Mouse (Mus musculus) liver (tissue): Measurements from ENCODE around the gene Chst7.

ENCODE experiments used
- DNase-seq: peaks from one replicate; pipeline ENCODE4 v3.0.0-alpha.2; 2020; ENCODE audit warnings: mixed read lengths

Chst7 gene

GRCm38 (mm10) chrX:20059381-20059971, at the start of gene Chst7:
TSS of gene Chst7 (plus strand) at chrX:20059560.
- peak; percentile 48 for DNase-seq

- no peak for DNase-seq
Observed at GRCm38 (mm10) chrX:20012211-20012610, 47.1 kb upstream of the Chst7 start.

GRCm38 (mm10) chrX:20020942-20021341, 38.4 kb upstream of the Chst7 start:
- DNase-seq, result no peak

GRCm38 (mm10) chrX:20060096-20060768, 872 bp downstream of the Chst7 start:
- no peak for DNase-seq

- DNase-seq, result no peak
Observed at GRCm38 (mm10) chrX:20060769-20061315, 1.5 kb downstream of the Chst7 start.

GRCm38 (mm10) chrX:20061764-20062480, 2.6 kb downstream of the Chst7 start:
- DNase-seq, result no peak

- no peak for DNase-seq
Observed at GRCm38 (mm10) chrX:20066636-20067035, 7.3 kb downstream of the Chst7 start.

GRCm38 (mm10) chrX:20070196-20070595, 10.8 kb downstream of the Chst7 start:
- no peak for DNase-seq

GRCm38 (mm10) chrX:20117717-20118116, 58.4 kb downstream of the Chst7 start:
- DNase-seq, result no peak

- no peak for DNase-seq
Observed at GRCm38 (mm10) chrX:20125481-20125880, 66.1 kb downstream of the Chst7 start.

GRCm38 (mm10) chrX:20128951-20129350, 69.6 kb downstream of the Chst7 start:
- no peak for DNase-seq

GRCm38 (mm10) chrX:20129466-20129865, 70.1 kb downstream of the Chst7 start:
- no peak for DNase-seq
